Mouse (Mus musculus) lung, adult 2 months (tissue): ENCODE data around the gene Ttc34.
A peak's percentile ranks its signal among the peaks of the same experiment; 100 is the strongest.

Experiments
- CTCF ChIP-seq: fragments of 200-500 bp; IDR thresholded peaks from 2 replicates; pipeline ENCODE4 v1.5.1; 2011; ENCODE audit warnings: mild to moderate bottlenecking, low read length, control low read depth; ENCODE audit not compliant: insufficient read depth
- POLR2A ChIP-seq: fragments of 200-500 bp; IDR thresholded peaks from 2 replicates; pipeline ENCODE4 v1.6.1; 2011; ENCODE audit warnings: low read depth, mild to moderate bottlenecking, control low read depth, low read length, borderline replicate concordance; ENCODE audit errors: extremely low read depth

GRCm38 (mm10) chr4:154864271-154864771 is 27.1 kb downstream of the Ttc34 start:
- TF ChIP-seq CTCF (peak; percentile 53; the same call in 1 of the 2 replicates), POLR2A (peak; percentile 46; the same call in 1 of the 2 replicates)
